Mouse (Mus musculus): Measurements from ENCODE around the gene Cebpzos. TPM values are rescaled to one million over a fixed set of nuclear protein-coding genes. Genes with fewer than 3 reads are reported as not detected.

Gene Cebpzos
- polyA plus RNA-seq, 1 experiment from 2014 or later, result 43.0 TPM

- Histone ChIP-seq H3K9ac (ENCODE audit: low read depth, low read length) (no peak overlapping the region), H3K27ac (ENCODE audit: low read length) (no peak overlapping the region), H3K9me3 (replicated peaks; ENCODE audit: control insufficient read depth, low read length) (no peaks in the 10 kb centered on the region), H3K36me3 (ENCODE audit: control insufficient read depth, insufficient read depth) (no peaks in the 10 kb centered on the region; the same call in none of the 2 replicates), H3K4me3 (ENCODE audit: low read depth, low read length) (no peak overlapping the region), H3K4me2 (ENCODE audit: low read depth, low read length) (no peak overlapping the region), H3K4me1 (ENCODE audit: control insufficient read depth, low read depth, low read length) (no peaks in the 10 kb centered on the region), H3K27me3 (ENCODE audit: control insufficient read depth, insufficient read depth, low read depth, low read length) (no peaks in the 10 kb centered on the region)
- no peak for ATAC-seq (ENCODE audit: low read depth)
- WGBS (ENCODE audit: insufficient replicate concordance), result 69% methylated on average over 8 of the region's 8 CpGs
These were observed 36.9 kb downstream of the Cebpzos start for GRCm38 (mm10) chr17:78953240-78953639.

- H3K9ac ChIP-seq (ENCODE audit: low read depth, low read length), result no peak overlapping the region
- 66% methylated on average over 6 of the region's 6 CpGs for WGBS (ENCODE audit: insufficient replicate concordance)
- no peaks in the 10 kb centered on the region for H3K27me3 ChIP-seq (ENCODE audit: control insufficient read depth, insufficient read depth, low read depth, low read length)
- no peak for ATAC-seq (ENCODE audit: low read depth)
- H3K4me1 ChIP-seq (ENCODE audit: control insufficient read depth, low read depth, low read length), result no peaks in the 10 kb centered on the region
- H3K27ac ChIP-seq (ENCODE audit: low read length), result no peak overlapping the region
- H3K36me3 ChIP-seq (ENCODE audit: control insufficient read depth, insufficient read depth), result peaks cover 4% of the 10 kb centered on the region
- H3K9me3 ChIP-seq (replicated peaks; ENCODE audit: control insufficient read depth, low read length), result no peaks in the 10 kb centered on the region
- H3K4me3 ChIP-seq (ENCODE audit: low read depth, low read length), result no peak overlapping the region
- H3K4me2 ChIP-seq (ENCODE audit: low read depth, low read length), result no peak overlapping the region
These were observed 43.2 kb downstream of the Cebpzos start for GRCm38 (mm10) chr17:78959473-78959872.

GRCm38 (mm10) chr17:78964387-78964786 lies 48.1 kb downstream of the Cebpzos start:
- Histone ChIP-seq H3K27ac (ENCODE audit: low read length) (no peak overlapping the region), H3K4me2 (ENCODE audit: low read depth, low read length) (no peak overlapping the region), H3K9ac (ENCODE audit: low read depth, low read length) (no peak overlapping the region), H3K9me3 (replicated peaks; ENCODE audit: control insufficient read depth, low read length) (no peaks in the 10 kb centered on the region), H3K4me1 (ENCODE audit: control insufficient read depth, low read depth, low read length) (no peaks in the 10 kb centered on the region), H3K27me3 (ENCODE audit: control insufficient read depth, insufficient read depth, low read depth, low read length) (no peaks in the 10 kb centered on the region), H3K36me3 (ENCODE audit: control insufficient read depth, insufficient read depth) (peaks cover 4% of the 10 kb centered on the region; the same call in 1 of the 2 replicates), H3K4me3 (ENCODE audit: low read depth, low read length) (no peak overlapping the region)
- 68% methylated on average over 1 of the region's 1 CpGs for WGBS (ENCODE audit: insufficient replicate concordance)
- no peak for ATAC-seq (ENCODE audit: low read depth)

GRCm38 (mm10) chr17:78966092-78966883 lies 50.0 kb downstream of the Cebpzos start:
- H3K4me1 ChIP-seq (ENCODE audit: control insufficient read depth, low read depth, low read length), result no peaks in the 10 kb centered on the region
- no peak overlapping the region for H3K27ac ChIP-seq (ENCODE audit: low read length)
- ATAC-seq (ENCODE audit: low read depth), result no peak
- 0 out of 2 replicates have a peak overlapping the region, but pooled peaks have one; percentile 20 for H3K4me2 ChIP-seq (ENCODE audit: low read depth, low read length)
- no peaks in the 10 kb centered on the region for H3K27me3 ChIP-seq (ENCODE audit: control insufficient read depth, insufficient read depth, low read depth, low read length)
- no peaks in the 10 kb centered on the region for H3K9me3 ChIP-seq (replicated peaks; ENCODE audit: control insufficient read depth, low read length)
- H3K4me3 ChIP-seq (ENCODE audit: low read depth, low read length), result no peak overlapping the region
- H3K9ac ChIP-seq (ENCODE audit: low read depth, low read length), result no peak overlapping the region
- H3K36me3 ChIP-seq (ENCODE audit: control insufficient read depth, insufficient read depth), result peaks cover 4% of the 10 kb centered on the region
- 76% methylated on average over 11 of the region's 11 CpGs for WGBS (ENCODE audit: insufficient replicate concordance)

GRCm38 (mm10) chr17:78968500-78968899 lies 52.2 kb downstream of the Cebpzos start:
- H3K4me2 ChIP-seq (ENCODE audit: low read depth, low read length), result no peak overlapping the region
- H3K9me3 ChIP-seq (replicated peaks; ENCODE audit: control insufficient read depth, low read length), result no peaks in the 10 kb centered on the region
- H3K27me3 ChIP-seq (ENCODE audit: control insufficient read depth, insufficient read depth, low read depth, low read length), result no peaks in the 10 kb centered on the region
- ATAC-seq (ENCODE audit: low read depth), result no peak; the same call in 1 of the 2 replicates
- H3K4me1 ChIP-seq (ENCODE audit: control insufficient read depth, low read depth, low read length), result no peaks in the 10 kb centered on the region
- no peak overlapping the region for H3K9ac ChIP-seq (ENCODE audit: low read depth, low read length)
- H3K27ac ChIP-seq (ENCODE audit: low read length), result no peak overlapping the region
- no peak overlapping the region for H3K4me3 ChIP-seq (ENCODE audit: low read depth, low read length)
- H3K36me3 ChIP-seq (ENCODE audit: control insufficient read depth, insufficient read depth), result peaks cover 4% of the 10 kb centered on the region
- WGBS (ENCODE audit: insufficient replicate concordance), result 71% methylated on average over 3 of the region's 3 CpGs

Other genes starting within 250 kb of the Cebpzos start
- gene Strn, start 179.3 kb upstream of the Cebpzos start, polyA plus RNA-seq (2015; fragmentation: Nextera tagmentation; extraction: Ambion mirVana), result 2.6 and 2.8 TPM in 2 replicates
- gene Heatr5b, start 81.1 kb upstream of the Cebpzos start, polyA plus RNA-seq (2015; fragmentation: Nextera tagmentation; extraction: Ambion mirVana), result 4.4 and 4.7 TPM in 2 replicates
- 13.0 and 14.5 TPM in 2 replicates for gene Gpatch11, start 80.9 kb upstream of the Cebpzos start, polyA plus RNA-seq (2015; fragmentation: Nextera tagmentation; extraction: Ambion mirVana)
- 5.9 and 6.9 TPM in 2 replicates for gene Eif2ak2, start 33.9 kb upstream of the Cebpzos start, polyA plus RNA-seq (2015; fragmentation: Nextera tagmentation; extraction: Ambion mirVana)
- 0.05 TPM in 1 of 2 replicates, not detected in the other for gene Sult6b1, start 9.5 kb upstream of the Cebpzos start, polyA plus RNA-seq (2015; fragmentation: Nextera tagmentation; extraction: Ambion mirVana)
- gene Cebpz, start 20.6 kb downstream of the Cebpzos start, polyA plus RNA-seq (2015; fragmentation: Nextera tagmentation; extraction: Ambion mirVana), result 22.5 and 22.9 TPM in 2 replicates
- gene Ndufaf7, start 20.6 kb downstream of the Cebpzos start, polyA plus RNA-seq (2015; fragmentation: Nextera tagmentation; extraction: Ambion mirVana), result 22.7 and 23.6 TPM in 2 replicates
- gene Prkd3, start 104.3 kb downstream of the Cebpzos start, polyA plus RNA-seq (2015; fragmentation: Nextera tagmentation; extraction: Ambion mirVana), result 9.5 and 10.6 TPM in 2 replicates
- 20.1 and 24.5 TPM in 2 replicates for gene Qpct, start 135.4 kb downstream of the Cebpzos start, polyA plus RNA-seq (2015; fragmentation: Nextera tagmentation; extraction: Ambion mirVana)

Measured in liver, embryonic 16.5 days (tissue).